Mouse (Mus musculus) lung, adult 2 months (tissue): ENCODE results near the gene Dab1.

Experiments
- CTCF ChIP-seq: fragments of 200-500 bp; IDR thresholded peaks from 2 replicates; pipeline ENCODE4 v1.5.1; 2011; ENCODE audit warnings: mild to moderate bottlenecking, low read length, control low read depth; ENCODE audit not compliant: insufficient read depth
- POLR2A ChIP-seq: fragments of 200-500 bp; IDR thresholded peaks from 2 replicates; pipeline ENCODE4 v1.6.1; 2011; ENCODE audit warnings: low read depth, mild to moderate bottlenecking, control low read depth, low read length, borderline replicate concordance; ENCODE audit errors: extremely low read depth

- no peak for TF ChIP-seq CTCF
- no peak for TF ChIP-seq POLR2A
Measured at GRCm38 (mm10) chr4:104369091-104369490, 749.9 kb downstream of the Dab1 start.
